Mouse (Mus musculus): ENCODE results near the gene Top3b. TPM values are rescaled to one million over a fixed set of nuclear protein-coding genes. Genes with fewer than 3 reads are reported as not detected.
"Not testable (repeated sequence)": the region's sequence is repeated elsewhere in the genome, so short reads cannot be mapped to it uniquely, and the experiment has no call there.

Top3b gene
- polyA plus RNA-seq, 1 experiment from 2014 or later, result 85.0 TPM

GRCm38 (mm10) chr16:16907799-16908198, 37.3 kb downstream of the Top3b start:
- no peak for ATAC-seq (ENCODE audit: low FRiP score, low read depth)
- Histone ChIP-seq H3K36me3 (peaks cover 86% of the 10 kb centered on the region), H3K4me2 (replicated peaks) (no peak overlapping the region), H3K4me1 (0 out of 2 replicates have a peak, but pooled peaks cover 6% of the 10 kb centered on the region), H3K9me3 (no peaks in the 10 kb centered on the region), H3K27me3 (no peaks in the 10 kb centered on the region), H3K4me3 (no peak overlapping the region), H3K27ac (no peak overlapping the region), H3K9ac (no peak overlapping the region)
- 82% methylated on average over 6 of the region's 6 CpGs for WGBS

DNA sequence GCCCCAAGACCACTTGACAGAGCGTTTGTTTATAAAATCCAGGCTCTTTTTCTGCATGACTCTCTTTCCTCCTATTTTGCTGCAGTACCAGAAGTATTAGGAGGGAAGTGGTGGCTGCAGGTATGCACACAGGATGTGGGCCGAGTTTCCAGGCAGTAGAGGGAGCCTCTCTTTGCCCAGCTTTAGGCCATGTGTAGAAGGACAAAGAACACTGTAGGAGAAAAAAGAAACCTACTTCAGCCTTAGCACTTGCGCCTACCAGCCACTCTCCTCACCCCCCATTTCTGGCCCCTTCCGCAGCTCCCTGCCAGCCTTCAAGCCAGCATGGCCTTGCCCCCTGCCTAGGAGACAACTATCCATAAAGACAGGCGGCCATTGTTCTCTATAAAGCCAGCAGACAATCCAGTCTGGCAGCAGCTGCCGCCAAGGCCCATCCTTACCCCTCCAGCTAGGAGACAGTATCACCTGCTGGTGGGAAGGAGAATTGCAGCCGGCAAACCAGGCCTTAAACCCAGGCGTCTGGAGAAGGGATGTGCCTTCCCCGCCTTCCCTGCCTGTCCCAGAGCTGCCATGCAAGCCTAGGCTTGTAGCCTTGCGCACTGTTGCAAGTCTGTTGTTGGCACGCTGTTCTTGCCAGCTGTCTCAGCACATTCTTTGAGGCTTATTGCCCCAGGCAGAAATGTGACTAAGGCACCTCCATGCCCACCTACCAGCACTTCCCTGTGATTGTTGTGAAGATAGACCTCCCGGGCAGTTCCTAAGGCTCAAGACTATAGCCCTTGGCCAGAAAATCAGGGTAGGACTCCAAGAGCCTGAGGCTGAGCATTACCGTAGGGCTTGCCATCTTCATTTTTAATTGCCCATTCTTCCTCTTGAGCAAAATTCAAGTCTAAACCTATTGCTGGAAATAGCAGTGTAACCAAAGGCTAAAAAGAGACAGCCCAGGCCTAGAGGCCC, 41.4 kb downstream of the Top3b start:
- peaks cover 90% of the 10 kb centered on the region for H3K36me3 ChIP-seq
- no peak overlapping the region for H3K4me2 ChIP-seq (replicated peaks)
- H3K4me1 ChIP-seq, result 0 out of 2 replicates have a peak, but pooled peaks cover 6% of the 10 kb centered on the region
- H3K27me3 ChIP-seq, result no peaks in the 10 kb centered on the region
- no peak overlapping the region for H3K9ac ChIP-seq
- no peaks in the 10 kb centered on the region for H3K9me3 ChIP-seq
- peak overlapping the region; percentile 44; the same call in 1 of the 2 replicates for H3K27ac ChIP-seq
- ATAC-seq (ENCODE audit: low FRiP score, low read depth), result peak; percentile 80
- no peak overlapping the region for H3K4me3 ChIP-seq
- 45% methylated on average over 13 of the region's 13 CpGs for WGBS

- Histone ChIP-seq H3K27me3 (no peaks in the 10 kb centered on the region), H3K4me1 (0 out of 2 replicates have a peak, but pooled peaks cover 6% of the 10 kb centered on the region), H3K9me3 (no peaks in the 10 kb centered on the region), H3K9ac (no peak overlapping the region), H3K4me3 (no peak overlapping the region), H3K4me2 (replicated peaks) (no peak overlapping the region), H3K27ac (no peak overlapping the region), H3K36me3 (peaks cover 92% of the 10 kb centered on the region)
- no peak for ATAC-seq (ENCODE audit: low FRiP score, low read depth)
- whole genome bisulfite sequencing, result 84% methylated on average over 1 of the region's 1 CpGs
These were observed 42.9 kb downstream of the Top3b start for GRCm38 (mm10) chr16:16913440-16913839.

DNA sequence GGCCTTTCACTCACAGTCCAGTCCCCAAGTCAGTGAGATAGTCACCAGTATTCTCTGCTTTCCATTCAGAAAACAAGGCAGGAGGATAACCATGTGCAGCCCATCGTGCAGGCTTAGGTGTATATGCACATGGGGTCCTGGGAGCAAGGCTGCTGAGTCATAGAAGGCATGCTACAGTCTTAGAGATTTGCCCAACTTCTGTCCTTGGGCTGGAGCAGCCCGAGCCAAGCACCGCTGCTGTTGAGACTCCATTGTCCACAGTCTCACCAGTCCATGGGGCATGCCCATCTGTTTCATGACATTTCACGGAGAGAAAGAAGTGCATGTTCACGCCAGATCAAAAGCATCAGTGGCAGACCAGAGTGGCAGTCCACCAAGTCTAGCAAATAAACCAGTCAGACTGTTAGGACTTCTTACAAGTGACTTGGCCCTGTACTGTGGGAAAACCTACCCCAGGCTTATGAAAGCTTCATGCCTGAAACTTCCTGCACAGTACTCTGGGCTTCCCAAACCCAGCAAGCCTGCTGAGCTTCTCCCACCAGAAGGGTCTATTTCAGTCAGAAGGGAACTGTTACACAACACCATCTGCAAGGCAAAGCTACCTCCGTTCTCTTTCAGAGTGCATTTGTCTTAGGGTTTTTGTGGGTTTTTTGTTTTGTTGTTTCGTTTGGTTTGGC, 48.0 kb downstream of the Top3b start:
- H3K36me3 ChIP-seq, result peaks cover 98% of the 10 kb centered on the region

GRCm38 (mm10) chr16:16921021-16921435, 50.5 kb downstream of the Top3b start:
- Histone ChIP-seq H3K4me3 (no peak overlapping the region), H3K27ac (no peak overlapping the region), H3K27me3 (no peaks in the 10 kb centered on the region), H3K9ac (no peak overlapping the region), H3K9me3 (no peaks in the 10 kb centered on the region), H3K4me1 (no peaks in the 10 kb centered on the region), H3K4me2 (replicated peaks) (no peak overlapping the region), H3K36me3 (peaks cover 93% of the 10 kb centered on the region)
- WGBS, result 76% methylated on average over 3 of the region's 3 CpGs
- ATAC-seq (ENCODE audit: low FRiP score, low read depth), result no peak

More for the DNA sequence above, 48.0 kb downstream of the Top3b start:
- no peaks in the 10 kb centered on the region for H3K27me3 ChIP-seq
- 91% methylated on average over 7 of the region's 7 CpGs for WGBS
- H3K4me2 ChIP-seq (replicated peaks), result no peak overlapping the region
- no peak for ATAC-seq (ENCODE audit: low FRiP score, low read depth)
- H3K27ac ChIP-seq, result no peak overlapping the region
- H3K4me1 ChIP-seq, result no peaks in the 10 kb centered on the region
- H3K9me3 ChIP-seq, result no peaks in the 10 kb centered on the region
- no peak overlapping the region for H3K4me3 ChIP-seq
- no peak overlapping the region for H3K9ac ChIP-seq

GRCm38 (mm10) chr16:16924481-16924880, 53.9 kb downstream of the Top3b start:
- Histone ChIP-seq H3K4me3 (no peak overlapping the region), H3K9ac (no peak overlapping the region), H3K27me3 (no peaks in the 10 kb centered on the region), H3K36me3 (peaks cover 79% of the 10 kb centered on the region), H3K4me2 (replicated peaks) (no peak overlapping the region), H3K4me1 (0 out of 2 replicates have a peak, but pooled peaks cover 5% of the 10 kb centered on the region), H3K27ac (no peak overlapping the region), H3K9me3 (no peaks in the 10 kb centered on the region)
- no peak for ATAC-seq (ENCODE audit: low FRiP score, low read depth)
- WGBS, result 94% methylated on average over 3 of the region's 3 CpGs

- H3K4me1 ChIP-seq, result 0 out of 2 replicates have a peak, but pooled peaks cover 5% of the 10 kb centered on the region
- no peak for ATAC-seq (ENCODE audit: low FRiP score, low read depth)
- H3K4me3 ChIP-seq, result no peak overlapping the region
- no peak overlapping the region for H3K27ac ChIP-seq
- no peak overlapping the region for H3K9ac ChIP-seq
- WGBS, result 72% methylated on average over 5 of the region's 5 CpGs
- H3K4me2 ChIP-seq (replicated peaks), result no peak overlapping the region
- peaks cover 58% of the 10 kb centered on the region for H3K36me3 ChIP-seq
- no peaks in the 10 kb centered on the region for H3K9me3 ChIP-seq
- H3K27me3 ChIP-seq, result no peaks in the 10 kb centered on the region
These were observed 56.0 kb downstream of the Top3b start for GRCm38 (mm10) chr16:16926536-16926935.

DNA sequence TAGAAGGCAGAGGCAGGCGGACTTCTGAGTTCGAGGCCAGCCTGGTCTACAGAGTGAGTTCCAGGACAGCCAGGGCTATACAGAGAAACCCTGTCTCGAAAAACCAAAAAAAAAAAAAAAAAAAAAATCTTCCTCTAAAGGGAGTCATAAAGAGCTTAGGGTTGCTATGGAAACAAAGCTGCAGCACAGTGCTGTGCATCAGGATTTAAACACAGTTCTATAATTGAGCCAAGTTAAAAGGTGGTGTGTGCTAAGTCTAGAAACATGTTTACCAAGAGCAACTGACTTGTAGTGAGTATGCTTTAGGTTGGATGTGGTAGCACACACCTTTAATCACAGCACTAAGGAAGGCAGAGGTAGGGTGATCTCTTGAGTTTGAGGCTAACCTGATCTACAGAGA, 58.4 kb downstream of the Top3b start:
- H3K27ac ChIP-seq; H3K9ac ChIP-seq; H3K4me2 ChIP-seq (replicated peaks); H3K27me3 ChIP-seq; H3K4me3 ChIP-seq; H3K9me3 ChIP-seq; H3K4me1 ChIP-seq: not testable (repeated sequence)
- ATAC-seq (ENCODE audit: low FRiP score, low read depth), result peak; percentile 34; the same call in 1 of the 2 replicates
- 66% methylated on average over 3 of the region's 3 CpGs for WGBS
- H3K36me3 ChIP-seq, result peaks cover 35% of the 10 kb centered on the region

DNA sequence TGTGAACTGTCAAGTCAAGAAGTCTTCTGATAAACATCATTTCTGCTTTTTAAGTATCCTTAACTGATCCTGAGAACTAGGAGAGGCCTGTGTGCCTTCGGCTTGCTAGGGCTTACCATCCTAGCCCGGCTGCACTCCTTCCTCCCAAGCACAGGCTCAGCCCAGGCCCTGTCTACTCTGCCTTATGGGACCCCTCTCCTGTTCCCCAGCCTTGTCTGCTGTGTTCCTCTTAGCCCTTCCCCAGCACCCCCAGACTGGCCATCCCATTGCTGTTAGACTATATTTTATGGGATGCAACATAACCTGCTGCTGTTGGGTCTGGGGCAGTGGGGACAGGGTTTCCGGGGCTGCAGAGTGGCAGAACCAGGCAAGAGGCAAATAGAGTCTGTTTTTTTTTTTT, 59.8 kb downstream of the Top3b start:
- Histone ChIP-seq H3K36me3 (peaks cover 24% of the 10 kb centered on the region), H3K4me2 (replicated peaks) (no peak overlapping the region), H3K27ac (no peak overlapping the region), H3K4me1 (0 out of 2 replicates have a peak, but pooled peaks cover 5% of the 10 kb centered on the region), H3K9ac (no peak overlapping the region), H3K9me3 (0 out of 2 replicates have a peak, but pooled peaks cover 5% of the 10 kb centered on the region), H3K4me3 (no peak overlapping the region), H3K27me3 (no peaks in the 10 kb centered on the region)
- WGBS, result 88% methylated on average over 3 of the region's 3 CpGs
- no peak for ATAC-seq (ENCODE audit: low FRiP score, low read depth)

- no peak overlapping the region for H3K4me3 ChIP-seq
- WGBS, result 75% methylated on average over 5 of the region's 5 CpGs
- ATAC-seq (ENCODE audit: low FRiP score, low read depth), result no peak
These were observed 60.3 kb downstream of the Top3b start for GRCm38 (mm10) chr16:16930810-16931296.

DNA sequence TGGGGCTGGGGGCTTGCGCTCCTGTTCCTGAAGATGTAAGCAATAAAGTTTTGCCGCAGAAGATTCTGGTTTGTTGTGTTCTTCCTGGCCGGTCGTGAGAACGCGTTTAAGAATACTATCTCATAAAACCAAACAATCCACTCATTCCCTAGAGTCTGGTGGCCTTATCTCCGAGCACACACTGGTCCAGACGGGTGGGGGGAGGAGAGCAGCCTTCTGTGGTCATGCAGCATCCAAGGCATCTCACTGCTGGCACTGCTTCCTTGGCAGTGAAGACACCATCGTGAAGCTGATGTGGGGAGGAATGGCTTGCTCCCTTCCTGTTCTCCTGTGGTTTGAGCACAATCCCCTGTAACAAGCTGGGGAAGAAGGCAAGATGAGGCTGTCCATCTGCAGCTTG, 69.0 kb downstream of the Top3b start:
- WGBS, result 94% methylated on average over 9 of the region's 9 CpGs

More at GRCm38 (mm10) chr16:16930810-16931296, 60.3 kb downstream of the Top3b start:
- no peak overlapping the region for H3K9ac ChIP-seq
- H3K36me3 ChIP-seq, result peaks cover 21% of the 10 kb centered on the region
- H3K27me3 ChIP-seq, result no peaks in the 10 kb centered on the region
- 0 out of 2 replicates have a peak, but pooled peaks cover 5% of the 10 kb centered on the region for H3K9me3 ChIP-seq
- H3K4me2 ChIP-seq (replicated peaks), result no peak overlapping the region
- H3K27ac ChIP-seq, result no peak overlapping the region
- H3K4me1 ChIP-seq, result 0 out of 2 replicates have a peak, but pooled peaks cover 5% of the 10 kb centered on the region

DNA sequence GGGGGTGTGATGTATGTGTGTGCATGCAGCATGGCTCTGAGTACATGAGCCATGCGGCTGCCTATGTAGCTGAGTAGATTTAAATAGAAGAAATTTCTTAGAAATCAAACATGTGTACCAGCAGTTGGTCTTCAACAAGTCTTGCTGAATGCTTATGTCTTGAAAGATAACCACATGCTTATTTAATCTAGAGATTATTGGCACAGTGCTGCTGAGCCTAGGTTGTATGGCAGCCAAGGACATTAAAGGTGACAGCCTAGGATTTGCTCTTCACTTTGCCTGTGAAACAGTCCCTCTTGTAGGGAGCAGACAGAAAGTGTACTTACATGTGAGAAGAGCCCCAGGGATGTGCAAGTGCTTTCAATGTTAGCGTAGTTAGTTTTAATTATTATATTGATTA, 70.5 kb downstream of the Top3b start:
- Histone ChIP-seq H3K4me1 (no peaks in the 10 kb centered on the region), H3K4me3 (no peak overlapping the region), H3K27me3 (no peaks in the 10 kb centered on the region), H3K4me2 (replicated peaks) (no peak overlapping the region), H3K36me3 (no peaks in the 10 kb centered on the region), H3K9ac (no peak overlapping the region), H3K9me3 (peaks cover 3% of the 10 kb centered on the region; the same call in 1 of the 2 replicates), H3K27ac (no peak overlapping the region)
- WGBS, result 90% methylated on average over 2 of the region's 2 CpGs
- ATAC-seq (ENCODE audit: low FRiP score, low read depth), result no peak

More for the DNA sequence above, 69.0 kb downstream of the Top3b start:
- H3K9me3 ChIP-seq, result peaks cover 3% of the 10 kb centered on the region; the same call in 1 of the 2 replicates
- no peak overlapping the region for H3K27ac ChIP-seq
- no peaks in the 10 kb centered on the region for H3K27me3 ChIP-seq
- H3K4me3 ChIP-seq, result no peak overlapping the region
- H3K36me3 ChIP-seq, result no peaks in the 10 kb centered on the region
- ATAC-seq (ENCODE audit: low FRiP score, low read depth), result no peak
- no peaks in the 10 kb centered on the region for H3K4me1 ChIP-seq
- H3K9ac ChIP-seq, result no peak overlapping the region
- H3K4me2 ChIP-seq (replicated peaks), result no peak overlapping the region
